Mouse (Mus musculus) heart, postnatal 0 days (tissue): ENCODE results near the gene Gm35134. TPM values are rescaled to one million over a fixed set of nuclear protein-coding genes. Genes with fewer than 3 reads are reported as not detected.
"Not testable (repeated sequence)": the region's sequence is repeated elsewhere in the genome, so short reads cannot be mapped to it uniquely, and the experiment has no call there.

Source experiments
- ATAC-seq: fragments of 200-750 bp; cut with Nextera tagmentation; 2 replicates; pipeline ENCODE4 v1.8.0; 2017; ENCODE audit warnings: low read depth, moderate number of reproducible peaks, moderate library complexity; ENCODE audit not compliant: insufficient read depth
- DNase-seq: peaks from one replicate; pipeline ENCODE4 v3.0.0-alpha.2; 2016; ENCODE audit warnings: low spot score
- H3K27ac ChIP-seq: fragments of 300-500 bp; sonication (generic); 2 replicates; pipeline ENCODE4 v1.5.1; 2014; ENCODE audit warnings: low read depth, mild to moderate bottlenecking
- H3K27me3 ChIP-seq: fragments of 300-500 bp; sonication (generic); 2 replicates; pipeline ENCODE4 v1.6.1; 2014; ENCODE audit warnings: low read length, mixed read lengths; ENCODE audit not compliant: control insufficient read depth, insufficient read depth
- H3K36me3 ChIP-seq: fragments of 300-500 bp; sonication (generic); replicated peaks from 2 replicates; pipeline ENCODE4 v1.6.1; 2014; ENCODE audit warnings: low read length, mixed read lengths; ENCODE audit not compliant: control insufficient read depth, insufficient read depth
- H3K4me1 ChIP-seq: fragments of 300-500 bp; sonication (generic); 2 replicates; pipeline ENCODE4 v1.6.1; 2014; ENCODE audit warnings: antibody characterized with exemption; ENCODE audit not compliant: control insufficient read depth, insufficient read depth
- H3K4me2 ChIP-seq: fragments of 300-500 bp; sonication (generic); 2 replicates; pipeline ENCODE4 v1.6.1; 2014; ENCODE audit warnings: low read depth, mild to moderate bottlenecking, low read length, moderate library complexity
- H3K4me3 ChIP-seq: fragments of 300-500 bp; sonication (generic); 2 replicates; pipeline ENCODE4 v1.5.1; 2014; ENCODE audit warnings: low read depth, low read length
- H3K9ac ChIP-seq: fragments of 300-500 bp; sonication (generic); replicated peaks from 2 replicates; pipeline ENCODE4 v1.6.1; 2014; ENCODE audit warnings: low read depth, low read length, mixed read lengths
- H3K9me3 ChIP-seq: fragments of 300-500 bp; sonication (generic); replicated peaks from 2 replicates; pipeline ENCODE4 v1.6.1; 2016; ENCODE audit warnings: low read length; ENCODE audit not compliant: control insufficient read depth
- WGBS: fragments of 180-500 bp; shearing (Covaris S2); extraction: QIAGEN DNeasy Blood & Tissue Kit; methylation state at CpG from one replicate; pipeline ENCODE4 v1.1.7; 2014; 5-methylcytosine and 5-hydroxymethylcytosine counted together
- polyA plus RNA-seq: library from polyadenylated mRNA; unstranded; fragments of >200 nt; fragmentation: Nextera tagmentation; extraction: Ambion mirVana; gene quantifications from 2 replicates; pipeline ENCODE4 v1.2.1, GENCODE M21; 2015
- total RNA-seq: library from RNA; depleted of rRNA; stranded (reverse); fragments of >200 nt; gene quantifications from 2 replicates; pipeline ENCODE4 v1.2.3, GENCODE M21; 2014; ENCODE audit warnings: low replicate concordance; rRNA removed

Gm35134 gene
- not detected in 2 replicates for total RNA-seq
- not detected in 2 replicates for polyA plus RNA-seq

- not testable (repeated sequence) for H3K9me3 ChIP-seq, H3K36me3 ChIP-seq, H3K4me1 ChIP-seq, H3K27me3 ChIP-seq, H3K4me2 ChIP-seq, DNase-seq, H3K9ac ChIP-seq, H3K27ac ChIP-seq, ATAC-seq, H3K4me3 ChIP-seq
- no CpG with 5 or more reads among the region's 7 CpGs for WGBS
Observed at GRCm38 (mm10) chrY:19112707-19113106, at the start of gene Gm35134. Gm35134 (plus strand) TSS chrY:19113007.
